Mouse (Mus musculus) gastrocnemius, adult 2 months (tissue): ENCODE measurements at regions not wholly inside any gene's neighbourhood (a gene's known extent, or its start where the extent isn't known, plus 50 kb on each side); places are given as distances from the start of the nearest gene placed in this dataset.

Experiments used
- DNase-seq: peaks from one replicate; pipeline ENCODE4 v3.0.0; 2022
- H3K27ac ChIP-seq: fragments of 200-600 bp; 2 replicates; pipeline ENCODE4 v1.8.1; 2022; ENCODE audit warnings: mild to moderate bottlenecking
- H3K4me3 ChIP-seq: fragments of 200-600 bp; 2 replicates; pipeline ENCODE4 v1.8.1; 2022; ENCODE audit warnings: mild to moderate bottlenecking, moderate library complexity
- CTCF ChIP-seq: fragments of 200-600 bp; IDR thresholded peaks from 2 replicates; pipeline ENCODE4 v1.8.1; 2022; ENCODE audit warnings: antibody characterized with exemption, mild to moderate bottlenecking, moderate library complexity
- intact Hi-C: fragments of 180-260 bp; cut with DNase I; formaldehyde crosslinking; loops from one replicate; pipeline ENCODE4 v1.15.1; 2025

DNA sequence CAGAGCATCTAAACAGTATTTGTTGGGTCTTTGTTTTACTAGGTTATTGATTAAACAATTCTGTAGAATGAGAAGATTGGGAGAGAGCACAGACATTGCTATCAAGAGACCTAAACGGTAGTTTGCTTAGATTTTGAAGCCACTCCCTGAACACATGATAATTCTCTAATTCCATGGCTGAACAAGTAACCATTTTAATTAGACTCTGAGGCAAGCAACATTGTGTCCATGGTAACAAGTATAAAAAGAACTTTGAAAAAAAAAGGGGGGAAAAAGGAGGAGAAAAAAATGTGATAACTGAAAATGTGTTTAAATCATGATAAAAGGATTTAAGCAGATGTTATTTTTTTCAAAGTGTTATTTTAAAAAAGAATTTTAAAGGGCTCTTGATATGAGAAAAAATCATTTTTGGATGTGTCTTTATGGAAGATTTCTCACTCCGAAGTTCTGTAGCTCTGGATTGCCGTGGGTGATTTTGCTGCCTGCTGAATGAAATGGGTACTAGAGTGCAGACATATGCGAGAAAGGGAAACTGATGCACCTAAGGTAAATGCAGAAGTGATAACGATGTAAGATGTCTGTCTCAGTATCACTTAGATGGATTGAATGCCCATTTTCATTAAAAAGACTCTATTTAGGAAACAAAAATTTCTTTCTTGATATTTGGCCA, 1166.9 kb upstream of the Zeb2 start:
- no peak for TF ChIP-seq CTCF
- intact Hi-C loops: no loop called here
- no peak overlapping the region for H3K27ac ChIP-seq
- H3K4me3 ChIP-seq: no peak overlapping the region
- DNase-seq: no peak

DNA sequence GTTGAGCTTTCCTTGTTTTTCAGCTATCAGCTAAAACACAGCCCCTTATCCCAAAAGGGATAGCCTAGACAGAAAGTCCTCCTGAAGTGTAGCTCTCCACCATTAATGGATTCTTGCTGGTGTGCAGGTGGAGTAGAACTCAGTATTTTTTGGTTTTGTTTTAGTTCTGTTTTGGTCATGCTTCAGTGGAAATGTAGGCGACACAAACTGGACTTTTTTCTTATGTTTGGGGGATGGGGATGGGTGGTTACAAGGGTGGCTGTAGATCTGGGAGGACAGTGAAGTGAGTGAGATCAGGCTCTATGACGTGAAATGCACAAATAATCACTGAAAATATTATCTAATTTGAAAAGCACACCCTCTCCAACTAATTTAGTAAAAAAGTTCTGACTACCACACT, 1163.6 kb upstream of the Zeb2 start:
- intact Hi-C loops: no loop called here
- no peak overlapping the region for H3K27ac ChIP-seq
- TF ChIP-seq CTCF: no peak
- H3K4me3 ChIP-seq: no peak overlapping the region
- DNase-seq: no peak

- TF ChIP-seq CTCF: no peak
- no peak overlapping the region for H3K4me3 ChIP-seq
- intact Hi-C loops: no loop called here
- DNase-seq: no peak
- H3K27ac ChIP-seq: no peak overlapping the region
Measured at GRCm38 (mm10) chr2:46261618-46262017, 1144.4 kb upstream of the Zeb2 start.

DNA sequence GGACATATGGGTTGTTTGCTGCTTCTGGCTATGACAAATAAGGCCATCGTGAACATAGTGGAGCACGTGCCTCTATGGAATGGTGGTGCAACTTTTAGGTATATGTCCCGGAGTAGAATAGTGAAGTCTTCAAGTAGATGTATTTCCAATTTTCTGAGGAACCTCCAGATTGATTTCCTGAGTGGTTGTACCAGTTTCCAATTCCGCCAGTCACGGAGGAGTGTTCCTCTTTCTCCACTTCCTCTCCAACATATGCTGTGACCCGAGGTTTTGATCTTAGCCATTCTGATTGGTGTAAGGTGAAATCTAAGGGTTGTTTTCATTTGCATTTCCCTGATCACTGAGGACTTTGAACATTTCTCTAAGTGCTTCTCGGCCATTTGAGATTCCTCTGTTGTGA, 1134.4 kb upstream of the Zeb2 start:
- no peak overlapping the region for H3K27ac ChIP-seq
- no peak for TF ChIP-seq CTCF
- DNase-seq: no peak
- H3K4me3 ChIP-seq: no peak overlapping the region
- intact Hi-C loops: no loop called here

- no peak for DNase-seq
- no peak for TF ChIP-seq CTCF
- Histone ChIP-seq H3K27ac (no peak overlapping the region), H3K4me3 (no peak overlapping the region)
- intact Hi-C loops: no loop called here
Measured at GRCm38 (mm10) chr2:46245717-46246116, 1128.5 kb upstream of the Zeb2 start.

DNA sequence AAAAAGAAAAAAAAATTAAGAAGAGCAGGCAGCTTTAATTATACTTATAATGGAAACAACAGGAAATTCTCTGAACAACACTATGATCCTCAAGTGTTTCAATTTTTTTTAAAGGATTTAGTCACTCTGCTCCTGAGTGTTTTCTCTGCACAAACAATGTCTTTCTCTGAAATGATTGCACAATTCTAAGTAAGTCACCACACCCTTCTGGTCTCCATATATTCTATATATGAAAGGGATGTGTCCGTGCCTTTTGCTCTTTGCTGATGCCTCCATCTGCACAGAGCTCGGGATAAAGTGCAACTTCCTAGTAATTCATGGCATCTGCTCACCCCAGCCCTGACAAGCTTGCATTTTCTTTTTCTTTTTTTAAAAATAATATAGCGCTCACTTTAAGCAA, 1127.5 kb upstream of the Zeb2 start:
- H3K4me3 ChIP-seq: no peak overlapping the region
- H3K27ac ChIP-seq: no peak overlapping the region
- intact Hi-C loops: no loop called here
- DNase-seq: no peak
- no peak for TF ChIP-seq CTCF

GRCm38 (mm10) chr2:46242806-46243205, 1125.6 kb upstream of the Zeb2 start:
- DNase-seq: no peak
- intact Hi-C loops: no loop called here
- no peak for TF ChIP-seq CTCF

DNA sequence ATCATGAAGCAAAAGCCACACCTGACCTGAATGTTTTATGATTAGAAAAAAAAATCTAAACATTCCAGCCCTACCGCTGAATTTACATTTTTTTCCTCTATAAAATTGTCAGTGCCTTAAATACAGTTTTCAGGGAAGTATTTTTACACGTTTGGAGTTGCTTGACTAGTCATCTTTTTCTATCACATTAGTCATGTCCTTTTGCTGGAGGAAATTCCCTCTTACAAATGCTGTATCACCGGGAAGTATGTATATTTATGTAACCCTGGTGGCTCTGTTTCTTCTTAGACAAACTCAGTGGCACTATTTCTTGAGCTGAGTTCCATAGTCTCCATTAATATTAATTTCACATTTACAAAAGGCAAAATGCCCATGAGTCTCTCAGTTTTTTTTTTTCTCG, 1122.7 kb upstream of the Zeb2 start:
- intact Hi-C loops: no loop called here
- H3K27ac ChIP-seq: no peak overlapping the region
- no peak for TF ChIP-seq CTCF
- DNase-seq: no peak
- H3K4me3 ChIP-seq: no peak overlapping the region

More at GRCm38 (mm10) chr2:46242806-46243205, 1125.6 kb upstream of the Zeb2 start:
- no peak overlapping the region for H3K4me3 ChIP-seq
- H3K27ac ChIP-seq: no peak overlapping the region

GRCm38 (mm10) chr2:46230791-46231450, 1113.7 kb upstream of the Zeb2 start:
- Histone ChIP-seq H3K4me3 (no peak overlapping the region), H3K27ac (no peak overlapping the region)
- intact Hi-C loops: no loop called here
- DNase-seq: no peak
- TF ChIP-seq CTCF: no peak

GRCm38 (mm10) chr2:46218336-46218957, 1101.3 kb upstream of the Zeb2 start:
- intact Hi-C loops: no loop called here
- TF ChIP-seq CTCF: peak; percentile 23; the same call in 1 of the 2 replicates

GRCm38 (mm10) chr2:46199341-46199740, 1082.1 kb upstream of the Zeb2 start:
- intact Hi-C loops: no loop called here
- TF ChIP-seq CTCF: no peak
- Histone ChIP-seq H3K4me3 (no peak overlapping the region), H3K27ac (no peak overlapping the region)
- no peak for DNase-seq

More at GRCm38 (mm10) chr2:46218336-46218957, 1101.3 kb upstream of the Zeb2 start:
- H3K27ac ChIP-seq: no peak overlapping the region
- peak; percentile 15 for DNase-seq
- H3K4me3 ChIP-seq: no peak overlapping the region

DNA sequence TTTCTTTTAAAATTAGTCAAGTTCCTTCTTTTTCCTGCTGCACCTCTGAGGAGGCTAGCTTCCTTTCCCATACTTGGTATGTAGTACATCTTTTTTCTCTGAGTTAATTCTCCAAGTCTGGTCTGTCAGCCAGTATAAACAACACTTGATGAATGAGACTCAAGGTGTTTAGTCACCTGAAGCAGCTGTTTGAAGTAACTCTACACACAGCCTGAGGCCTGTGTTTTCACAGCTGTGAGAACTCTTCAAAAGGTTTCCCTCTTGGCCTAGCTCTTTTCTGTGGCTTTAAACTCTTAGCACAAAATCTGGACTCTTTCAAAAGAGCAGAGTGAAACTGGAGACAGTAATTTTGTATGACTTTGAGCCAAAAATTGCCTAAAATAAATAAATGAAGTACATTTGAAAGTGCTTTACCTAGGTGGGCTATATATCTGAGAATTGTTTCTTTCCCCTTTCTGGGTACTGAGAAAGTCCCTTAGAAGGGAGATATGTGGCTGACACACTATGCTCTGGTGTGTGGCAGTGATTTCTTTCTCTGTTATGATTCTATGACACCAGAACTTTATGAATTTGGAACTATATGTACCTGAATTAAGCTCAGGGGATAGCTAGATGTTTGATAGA, 1070.2 kb upstream of the Zeb2 start:
- intact Hi-C loops: no loop called here
- TF ChIP-seq CTCF: no peak
- no peak for DNase-seq
- H3K4me3 ChIP-seq: no peak overlapping the region
- H3K27ac ChIP-seq: no peak overlapping the region

- intact Hi-C loops: no loop called here
- TF ChIP-seq CTCF: no peak
- no peak overlapping the region for H3K4me3 ChIP-seq
- H3K27ac ChIP-seq: no peak overlapping the region
- no peak for DNase-seq
Measured at GRCm38 (mm10) chr2:46183241-46183640, 1066.0 kb upstream of the Zeb2 start.
